Mouse (Mus musculus): ENCODE measurements around the gene Ift22.
"Not testable (repeated sequence)": the region's sequence is repeated elsewhere in the genome, so short reads cannot be mapped to it uniquely, and the experiment has no call there.

Gene Ift22

GRCm38 (mm10) chr5:136905630-136906029 lies 2.3 kb upstream of the Ift22 start:
- no peak for DNase-seq (ENCODE audit: low spot score in 2 of 2)

DNA sequence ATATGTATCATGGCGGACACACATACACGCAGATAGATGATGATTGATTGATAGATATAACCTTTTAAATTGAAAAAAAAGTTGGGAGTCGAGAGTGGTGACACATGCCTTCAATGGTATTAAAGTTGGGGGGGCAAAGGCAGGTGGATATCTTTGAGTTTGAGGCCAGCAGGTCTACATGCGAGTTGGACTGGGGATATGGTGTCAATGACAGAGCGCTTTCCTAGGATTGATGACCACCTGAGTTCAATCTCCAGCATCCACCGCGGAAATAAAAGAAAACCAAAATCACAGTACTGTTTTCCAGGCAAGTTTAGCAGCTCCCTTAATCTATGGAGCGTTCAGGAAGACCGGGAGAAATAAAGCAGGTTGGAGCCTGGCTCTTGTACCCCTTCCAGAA lies 363 bp upstream of the Ift22 start:
- DNase-seq (ENCODE audit: low spot score in 2 of 2) = no peak

GRCm38 (mm10) chr5:136914183-136914582 lies 6.2 kb downstream of the Ift22 start:
- DNase-seq (ENCODE audit: low spot score in 2 of 2) = no peak

DNA sequence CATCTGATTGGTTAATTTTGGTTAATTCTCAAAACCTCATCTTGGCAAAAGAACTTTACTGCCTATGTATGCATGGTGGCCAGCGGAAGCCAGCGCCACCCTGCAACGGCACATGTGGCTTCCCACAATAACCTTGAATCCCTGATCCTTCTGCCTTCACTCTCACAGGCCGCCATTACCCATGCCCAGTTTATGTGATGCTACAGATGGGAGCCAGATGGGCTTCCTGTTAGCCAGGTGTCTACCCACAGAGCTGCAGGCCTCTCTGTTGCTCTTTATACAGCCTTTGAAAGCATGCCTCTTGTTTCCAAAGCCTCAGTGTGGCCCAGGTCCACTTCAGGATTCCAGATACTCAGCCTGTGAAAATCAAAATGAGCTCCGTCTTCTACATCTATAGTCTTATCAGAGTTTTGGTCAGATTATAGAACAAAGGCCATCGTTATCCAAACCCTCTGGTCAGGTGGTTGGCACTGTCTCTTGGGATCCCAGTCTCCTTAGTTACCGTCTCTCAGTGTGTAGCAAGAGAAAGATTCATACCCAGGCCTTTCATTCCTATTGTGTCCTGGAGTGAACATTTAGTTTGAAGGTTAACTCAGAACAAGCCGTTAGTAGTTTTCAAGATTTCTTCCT lies 9.8 kb downstream of the Ift22 start:
- no peak for DNase-seq (ENCODE audit: low spot score in 2 of 2)

DNA sequence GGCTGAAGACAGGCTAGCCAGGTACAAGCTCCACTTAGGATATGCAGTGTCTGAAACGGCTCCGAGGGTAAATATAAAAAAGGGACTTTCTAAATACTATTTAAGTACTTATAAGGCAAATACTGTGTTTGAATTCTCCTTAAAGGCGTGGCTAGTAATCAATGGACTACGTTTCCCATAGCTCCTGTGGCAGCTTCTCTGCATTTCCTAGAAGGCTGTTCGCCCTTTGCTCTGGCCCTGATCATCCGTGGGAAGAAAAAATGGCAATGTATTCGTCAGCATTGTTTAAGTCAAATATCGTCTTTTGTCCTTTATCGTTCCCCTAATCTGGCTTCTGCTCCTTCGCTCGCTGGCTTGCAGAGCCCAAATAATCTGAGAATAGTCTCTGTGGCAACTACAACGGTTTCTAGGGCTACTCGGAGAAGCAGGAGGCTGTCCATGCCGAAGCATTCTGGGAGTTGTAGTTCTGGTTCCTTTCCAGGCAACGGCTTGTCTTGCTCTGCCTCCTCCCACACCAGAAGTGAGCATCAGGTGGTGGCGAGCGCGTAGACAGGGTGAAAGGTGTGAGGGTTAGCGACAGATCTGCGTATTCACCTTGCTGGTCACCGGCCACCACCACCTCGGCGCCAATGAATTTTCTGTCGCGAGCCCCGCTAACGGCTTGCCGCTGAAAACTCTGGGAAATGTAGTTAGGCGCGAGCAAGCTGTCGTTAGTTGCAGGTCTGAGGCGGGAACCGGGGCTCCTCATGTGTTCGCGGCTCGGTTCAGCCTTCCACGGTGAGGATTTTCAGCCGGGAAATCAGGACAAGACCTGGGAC lies 10.9 kb downstream of the Ift22 start:
- DNase-seq (ENCODE audit: low spot score in 2 of 2) = peak; percentile 80 to 91

GRCm38 (mm10) chr5:136919546-136920301 lies 11.8 kb downstream of the Ift22 start:
- no peak for DNase-seq (ENCODE audit: low spot score in 2 of 2)

- no peak for DNase-seq (ENCODE audit: low spot score in 2 of 2)
Measured at GRCm38 (mm10) chr5:136922830-136923229, 14.9 kb downstream of the Ift22 start.

GRCm38 (mm10) chr5:136923751-136924478 lies 16.0 kb downstream of the Ift22 start:
- no peak for DNase-seq (ENCODE audit: low spot score in 2 of 2)

DNA sequence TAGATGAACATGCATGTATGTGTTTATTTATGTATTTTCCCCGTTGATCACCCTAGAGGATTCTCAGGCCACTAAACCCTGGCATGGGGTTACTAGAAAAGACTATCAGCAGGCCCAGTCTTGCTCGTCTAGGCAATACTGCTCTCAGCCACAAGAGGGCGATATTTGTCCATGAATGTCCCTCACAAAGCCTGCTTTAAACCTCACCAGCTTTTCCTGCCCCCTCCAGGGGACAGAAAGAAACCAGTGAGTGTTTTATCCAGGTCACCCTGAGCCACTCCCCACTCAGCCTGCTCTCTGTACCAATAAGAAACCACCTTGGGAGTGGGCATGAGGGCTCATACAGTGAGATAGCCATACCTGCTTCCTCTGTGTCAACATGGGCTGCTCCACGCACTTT lies 21.1 kb downstream of the Ift22 start:
- DNase-seq (ENCODE audit: low spot score in 2 of 2) = peak; percentile 86 to 91

DNA sequence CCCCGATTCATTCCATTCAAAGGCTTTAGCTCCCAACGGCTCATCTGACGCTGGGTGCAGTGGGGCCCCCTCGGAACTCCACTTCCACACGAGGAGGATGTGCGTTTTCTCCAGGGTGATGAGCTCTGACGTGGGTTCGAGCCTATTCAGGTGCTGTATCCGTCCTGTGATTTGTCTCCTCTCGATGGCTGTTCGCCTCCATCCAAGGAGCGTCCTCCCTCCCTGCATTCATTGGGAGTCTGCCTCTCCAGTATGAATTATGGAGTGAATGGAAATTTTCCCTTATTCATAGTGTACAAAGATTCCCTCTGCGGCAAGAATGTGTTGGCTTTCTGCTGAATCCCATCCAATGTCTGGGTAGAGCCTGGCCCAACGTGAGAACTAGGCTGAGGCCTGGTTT lies 23.9 kb downstream of the Ift22 start:
- DNase-seq (ENCODE audit: low spot score in 2 of 2) = no peak

DNA sequence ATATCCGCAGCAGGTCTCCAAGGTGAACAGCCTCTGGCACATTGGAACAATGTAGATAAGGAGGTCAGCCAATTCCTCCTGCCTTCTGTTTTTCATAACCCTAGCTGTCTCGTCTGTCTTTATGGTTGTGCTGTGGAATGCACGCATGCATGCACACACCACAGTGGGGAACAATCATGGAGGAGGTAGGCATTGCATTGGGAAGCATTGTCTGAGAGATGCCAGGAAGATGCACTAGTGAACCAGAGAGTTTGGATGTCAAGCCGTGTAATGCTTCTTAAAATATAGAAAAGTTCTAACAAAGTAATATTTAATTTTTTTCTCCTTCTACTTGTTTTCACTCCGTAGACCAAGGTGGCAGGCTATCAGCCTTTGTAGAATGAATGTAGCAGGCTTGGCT lies 25.0 kb downstream of the Ift22 start:
- no peak for DNase-seq (ENCODE audit: low spot score in 2 of 2)

- no peak for DNase-seq (ENCODE audit: low spot score in 2 of 2)
Measured at GRCm38 (mm10) chr5:136933930-136934329, 26.0 kb downstream of the Ift22 start.

DNA sequence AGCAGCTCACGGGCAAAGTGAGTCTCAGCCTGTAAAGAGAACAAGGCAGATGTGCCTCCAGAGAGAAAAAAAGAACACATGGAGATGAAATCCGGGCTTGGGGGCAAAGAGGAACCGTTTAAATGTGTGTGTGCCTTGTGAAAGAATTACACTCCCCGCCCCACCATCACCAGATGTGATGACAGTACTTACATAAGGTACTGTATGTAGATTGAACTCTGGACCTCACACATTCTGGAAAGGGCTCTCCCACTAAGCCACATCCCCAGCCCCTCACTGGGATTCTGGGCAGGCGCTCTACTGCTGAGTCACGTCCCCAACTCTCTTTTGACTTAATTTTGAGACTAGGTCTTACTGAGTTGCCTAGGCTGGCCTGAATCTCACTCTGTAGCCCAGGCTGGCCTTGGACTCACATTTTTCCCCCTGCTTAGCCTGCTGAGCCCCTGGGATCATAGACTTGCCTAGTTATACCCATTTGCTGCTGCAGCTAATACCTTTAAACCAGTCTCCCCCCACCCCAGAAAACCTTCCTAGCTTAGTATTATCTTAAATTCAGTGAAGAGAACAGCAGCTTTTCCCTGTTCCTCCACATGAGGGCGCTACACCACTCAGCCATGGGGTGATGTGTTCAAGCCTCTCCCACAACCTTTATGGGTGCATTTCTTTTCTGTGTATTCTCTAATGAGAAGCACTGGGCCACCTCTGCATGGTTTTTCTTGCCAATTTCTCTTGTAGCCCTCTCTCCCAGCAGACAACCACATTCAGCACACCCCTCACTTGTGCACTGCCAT lies 28.1 kb downstream of the Ift22 start:
- no peak for DNase-seq (ENCODE audit: low spot score in 2 of 2)

- DNase-seq (ENCODE audit: low spot score in 2 of 2) = no peak
Measured at GRCm38 (mm10) chr5:136936750-136937149, 28.8 kb downstream of the Ift22 start.

- DNase-seq (ENCODE audit: low spot score in 2 of 2) = no peak
Measured at GRCm38 (mm10) chr5:136937621-136938020, 29.7 kb downstream of the Ift22 start.

DNA sequence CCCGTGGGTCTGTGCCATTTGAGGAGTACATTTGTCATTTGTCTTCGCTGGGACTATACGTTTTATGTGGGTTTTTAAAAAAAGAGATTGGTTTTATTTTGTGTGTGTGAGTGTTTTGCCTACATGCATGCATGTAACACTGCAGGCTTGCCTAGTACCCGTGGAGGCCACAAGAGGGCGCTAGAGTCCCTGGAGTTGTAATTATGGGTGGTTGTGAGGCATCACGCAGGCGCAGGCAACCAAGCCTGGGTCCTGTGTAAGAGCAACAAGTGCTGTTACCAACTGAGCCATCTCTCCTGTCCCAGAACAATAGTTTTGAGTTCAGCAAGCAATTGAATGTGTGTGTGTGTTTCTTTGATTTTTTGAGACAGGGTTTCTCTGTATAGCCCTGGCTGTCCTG lies 31.3 kb downstream of the Ift22 start:
- DNase-seq (ENCODE audit: low spot score in 2 of 2) = no peak

DNA sequence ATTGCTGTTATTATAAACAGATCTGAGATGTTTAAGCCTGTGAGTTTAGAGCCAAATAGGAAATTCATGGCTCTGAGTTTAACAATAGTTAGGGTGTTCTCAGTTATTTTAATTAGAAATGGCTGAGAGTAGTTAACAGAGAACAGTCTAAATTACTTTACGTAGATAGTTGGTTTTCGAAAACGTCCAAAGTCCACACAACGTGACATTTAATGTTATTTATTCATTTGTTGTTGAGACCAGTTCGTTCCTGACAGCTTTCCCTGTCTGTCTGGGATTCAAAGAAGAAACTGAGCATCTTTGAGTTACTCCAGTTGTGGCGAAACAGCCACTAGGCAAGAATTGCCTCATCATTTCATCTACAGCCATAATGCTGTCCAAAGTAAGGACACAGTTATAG lies 32.1 kb downstream of the Ift22 start:
- DNase-seq (ENCODE audit: low spot score in 2 of 2) = not testable (repeated sequence)

DNA sequence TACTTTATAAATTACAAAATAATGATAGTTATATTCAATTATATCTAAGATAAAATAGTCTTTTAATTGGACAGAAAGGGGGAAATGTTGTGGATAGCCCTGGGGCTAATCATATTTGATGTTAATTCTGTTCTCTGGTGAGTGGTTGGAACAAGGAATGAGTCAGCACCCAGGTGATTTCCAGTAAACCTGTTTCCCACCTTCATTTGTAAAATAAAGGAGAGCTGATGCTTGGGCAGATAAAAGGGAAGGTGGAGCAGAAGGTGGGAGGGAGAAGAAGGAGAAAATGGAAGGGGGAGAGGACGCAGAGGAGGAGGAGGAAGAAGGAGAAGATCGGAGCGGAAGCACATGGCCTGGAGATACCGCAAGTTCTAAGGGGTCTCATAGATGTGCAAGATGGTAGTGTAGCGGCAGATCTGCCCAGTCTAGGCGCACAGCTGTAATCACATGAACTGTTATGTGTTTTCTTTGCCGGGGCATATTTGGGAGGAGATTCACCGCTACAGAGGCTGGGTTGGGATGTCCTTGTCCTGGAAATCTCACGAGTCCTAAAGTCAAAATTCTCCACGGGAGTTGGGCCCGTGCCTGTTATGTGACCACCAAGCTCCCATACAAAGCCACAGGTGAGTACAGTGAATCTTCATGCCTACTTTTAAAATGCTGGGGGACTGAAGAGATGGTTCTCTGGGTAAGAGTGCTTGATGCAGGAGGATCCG lies 33.1 kb downstream of the Ift22 start:
- no peak for DNase-seq (ENCODE audit: low spot score in 2 of 2)

DNA sequence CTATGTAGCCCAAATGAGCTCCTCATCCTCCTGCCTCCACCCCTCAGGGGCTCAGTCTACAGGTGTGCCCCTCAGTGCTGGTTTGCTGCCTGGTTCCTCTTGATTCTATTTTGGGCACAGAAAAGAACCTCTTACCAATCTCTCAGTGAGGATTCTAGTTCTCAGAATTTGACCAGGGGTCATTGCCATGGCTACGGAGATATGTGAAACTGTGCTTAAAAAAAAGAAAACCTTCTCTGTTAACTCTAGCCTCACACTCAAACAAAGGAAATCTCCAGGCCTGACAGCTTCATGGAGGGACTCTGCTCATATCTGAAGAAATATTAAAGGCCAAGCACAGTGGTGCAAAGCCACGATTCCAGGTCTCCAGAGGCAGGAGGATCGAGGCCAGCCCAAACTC lies 34.8 kb downstream of the Ift22 start:
- no peak for DNase-seq (ENCODE audit: low spot score in 2 of 2)

- DNase-seq (ENCODE audit: low spot score in 2 of 2) = no peak
Measured at GRCm38 (mm10) chr5:136943382-136943781, 35.4 kb downstream of the Ift22 start.

GRCm38 (mm10) chr5:136945084-136945483 lies 37.1 kb downstream of the Ift22 start:
- no peak for DNase-seq (ENCODE audit: low spot score in 2 of 2)
